Comparison of ENCODE assay signal across 23 mouse cellular contexts in genomic region chr9:20961557-20961956, GRCm38 (mm10). TPM values are rescaled to one million over a fixed set of nuclear protein-coding genes. Genes with fewer than 3 reads are reported as not detected.
DNase-seq lines count a peak whose midpoint lies in the region; ATAC-seq and TF ChIP-seq lines count a peak whose summit lies in the region.
"Had no signal": no experiment of that assay in that cellular context is flagged by ENCODE, and none has a peak within 500 bp of the region (broad histone marks: within the 10 kb centered on the region; RNA-seq: fewer than 3 reads in every experiment).

No protein-coding gene starts in this region.

- peak overlapping the region; percentile 71 for H3K9ac ChIP-seq in MEL (ENCODE audit: control insufficient read depth, low read depth, low read length, poor library complexity, severe bottlenecking)
- no peak overlapping the region for H3K9ac ChIP-seq in liver, embryonic 11.5 days (ENCODE audit: low read depth, low read length)
- H3K9ac ChIP-seq: forebrain, embryonic 12.5 days; hindbrain, embryonic 15.5 days; neural tube, embryonic 12.5 days; stomach, embryonic 15.5 days had no signal

- 46% methylated on average over 9 of the region's 9 CpGs for WGBS in liver, embryonic 11.5 days

- peak; percentile 79 to 89 for ATAC-seq in hematopoietic stem cell, adult 5-6 weeks (replicated peaks in 1 of 2; ENCODE audit: insufficient read depth in 1 of 2, low FRiP score in 2 of 2, low TSS enrichment in 1 of 2, low read depth in 1 of 2, poor library complexity in 2 of 2, severe bottlenecking in 2 of 2)
- ATAC-seq in liver, embryonic 11.5 days (replicated peaks; ENCODE audit: low FRiP score), result no peak

- peaks cover 0 to 14% of the 10 kb centered on the region in 2 experiments; a peak in 2 of 4 replicates for H3K36me3 ChIP-seq in MEL (ENCODE audit: control insufficient read depth in 1 of 2, insufficient read depth in 2 of 2, low read length in 2 of 2)
- no peaks in the 10 kb centered on the region for H3K36me3 ChIP-seq in myocyte (ENCODE audit: control insufficient read depth, insufficient read depth)
- H3K36me3 ChIP-seq in liver, embryonic 11.5 days (ENCODE audit: control insufficient read depth, insufficient read depth, low read length), result no peaks in the 10 kb centered on the region; the same call in 1 of the 2 replicates
- H3K36me3 ChIP-seq: hindbrain, embryonic 15.5 days had no signal

- no peak for TF ChIP-seq RAD21 in MEL (IDR thresholded peaks at IDR 0.05; ENCODE audit: low read depth, low read length)

- H3K27ac ChIP-seq in MEL (ENCODE audit: control insufficient read depth, low read depth, low read length), result peak overlapping the region; percentile 82
- H3K27ac ChIP-seq in liver, embryonic 11.5 days (ENCODE audit: low read depth, low read length), result no peak overlapping the region
- H3K27ac ChIP-seq: forebrain, embryonic 12.5 days; hindbrain, embryonic 15.5 days; neural tube, embryonic 12.5 days; stomach, embryonic 15.5 days had no signal

- H3K79me2 ChIP-seq in MEL (ENCODE audit: control insufficient read depth, insufficient read depth, low read length, poor library complexity), result no peaks in the 10 kb centered on the region
- H3K79me2 ChIP-seq in myocyte (ENCODE audit: control insufficient read depth, insufficient read depth), result no peaks in the 10 kb centered on the region

- H3K9me3 ChIP-seq in MEL (replicated peaks; ENCODE audit: insufficient read depth, low read length), result no peaks in the 10 kb centered on the region
- no peaks in the 10 kb centered on the region for H3K9me3 ChIP-seq in liver, embryonic 11.5 days (ENCODE audit: control insufficient read depth, low read length)
- H3K9me3 ChIP-seq: forebrain, embryonic 12.5 days; hindbrain, embryonic 15.5 days; neural tube, embryonic 12.5 days; stomach, embryonic 15.5 days had no signal

- peaks cover 3 to 24% of the 10 kb centered on the region in 2 experiments for H3K4me1 ChIP-seq in MEL (ENCODE audit: control insufficient read depth in 1 of 2, insufficient read depth in 2 of 2, low read length in 2 of 2)
- peaks cover 13% of the 10 kb centered on the region for H3K4me1 ChIP-seq in liver, embryonic 11.5 days (replicated peaks; ENCODE audit: control insufficient read depth, insufficient read depth, low read length)
- H3K4me1 ChIP-seq: forebrain, embryonic 12.5 days; hindbrain, embryonic 15.5 days; neural tube, embryonic 12.5 days; stomach, embryonic 15.5 days had no signal

- H3ac ChIP-seq in myocyte (ENCODE audit: control insufficient read depth, insufficient read length), result no peak overlapping the region

- no peak for TF ChIP-seq EP300 in MEL (IDR thresholded peaks at IDR 0.05; ENCODE audit: low read depth in 1 of 2, low read length in 2 of 2)

- peak; percentile 86 for DNase-seq in 416B (ENCODE audit: low read depth)
- DNase-seq in MEL (ENCODE audit: low read depth, low spot score), result peak; percentile 91
- no peak for DNase-seq in layer of hippocampus, adult 9-10 months (ENCODE audit: low spot score)
- DNase-seq in lung, postnatal 4 days, result no peak
- no peak for DNase-seq in testis, postnatal 14 days (ENCODE audit: low spot score)
- DNase-seq in liver, embryonic 11.5 days (ENCODE audit: low spot score), result no peak
- DNase-seq: cerebellum, postnatal 10 days; gastrocnemius, postnatal 25 days; heart, postnatal 14 days; kidney, adult 8-10 months; kidney, postnatal 36 days; liver; lung, adult 18-20 months; lung, postnatal 36 days; midbrain, embryonic 14.5 days; right cerebral cortex, postnatal 14 days had no signal

- H3K4me3 ChIP-seq in MEL (ENCODE audit: control insufficient read depth in 1 of 2, insufficient read depth in 1 of 2, low read depth in 2 of 2, low read length in 2 of 2) (peak overlapping the region; percentile 3 to 28; a peak in 1 of 4 replicates), myocyte (no peak overlapping the region)
- no peak overlapping the region for H3K4me3 ChIP-seq in liver, embryonic 11.5 days (ENCODE audit: low read depth, low read length)
- H3K4me3 ChIP-seq: forebrain, embryonic 12.5 days; hindbrain, embryonic 15.5 days; neural tube, embryonic 12.5 days; stomach, embryonic 15.5 days had no signal

- H3K4me2 ChIP-seq in myocyte (ENCODE audit: low read depth), result peak overlapping the region; percentile 7
- H3K4me2 ChIP-seq in liver, embryonic 11.5 days, result no peak overlapping the region
- H3K4me2 ChIP-seq: forebrain, embryonic 12.5 days; heart, embryonic 11.5 days; hindbrain, embryonic 15.5 days; neural tube, embryonic 12.5 days; stomach, embryonic 15.5 days had no signal

- TF ChIP-seq POLR2A in MEL (IDR thresholded peaks at IDR 0.05; ENCODE audit: control insufficient read depth in 1 of 2, insufficient read depth in 1 of 2, low read depth in 1 of 2, low read length in 2 of 2, poor library complexity in 1 of 2), result peak; percentile 66 to 87
- no peak for TF ChIP-seq POLR2A in myocyte (IDR thresholded peaks at IDR 0.05; ENCODE audit: insufficient read length, low read depth)

- H3K27me3 ChIP-seq in MEL (ENCODE audit: control insufficient read depth in 1 of 2, insufficient read depth in 2 of 2, low read length in 2 of 2), result no peaks in the 10 kb centered on the region
- no peaks in the 10 kb centered on the region for H3K27me3 ChIP-seq in myocyte (ENCODE audit: control insufficient read depth, insufficient read depth, insufficient read length)
- no peaks in the 10 kb centered on the region for H3K27me3 ChIP-seq in liver, embryonic 11.5 days (replicated peaks; ENCODE audit: control insufficient read depth, insufficient read depth, low read length)
- H3K27me3 ChIP-seq: hindbrain, embryonic 15.5 days; neural tube, embryonic 12.5 days; stomach, embryonic 15.5 days had no signal

- TF ChIP-seq CTCF in MEL (IDR thresholded peaks at IDR 0.05 in 2 of 3, conservative IDR thresholded peaks at IDR 0.05 in 1 of 3; ENCODE audit: control insufficient read depth in 1 of 3, insufficient read depth in 1 of 3, low read depth in 2 of 3, low read length in 3 of 3, poor library complexity in 1 of 3, severe bottlenecking in 1 of 3), result no peak

TF ChIP-seq in MEL, 35 proteins besides CTCF, POLR2A, EP300 and RAD21:
- TF ChIP-seq NELFE (IDR thresholded peaks at IDR 0.05; ENCODE audit: low read depth, low read length), result no peak
- TF ChIP-seq POLR2AphosphoS5 (IDR thresholded peaks at IDR 0.05; ENCODE audit: borderline replicate concordance, low read depth, low read length), result peak; percentile 87; the same call in 1 of the 2 replicates
- no peak for TF ChIP-seq MXI1 (IDR thresholded peaks at IDR 0.05; ENCODE audit: low read depth, low read length)
- TF ChIP-seq GATA1 (IDR thresholded peaks at IDR 0.05; ENCODE audit: low read depth, low read length), result 0 out of 2 replicates have a peak, but pooled peaks have one; percentile 2
- TF ChIP-seq ETS1 (IDR thresholded peaks at IDR 0.05; ENCODE audit: low read depth, low read length), result no peak
- TF ChIP-seq POLR2AphosphoS2 (IDR thresholded peaks at IDR 0.05; ENCODE audit: low read length), result no peak
- TF ChIP-seq TBP (IDR thresholded peaks at IDR 0.05; ENCODE audit: low read depth, low read length), result peak; percentile 87

TF ChIP-seq in myocyte, 11 proteins besides CTCF, POLR2A, EP300 and RAD21:
- TF ChIP-seq USF1 (IDR thresholded peaks at IDR 0.05; ENCODE audit: low read depth), result no peak
- TF ChIP-seq E2F4 (IDR thresholded peaks at IDR 0.05; ENCODE audit: insufficient read depth), result no peak
- TF ChIP-seq MYOD1 (IDR thresholded peaks at IDR 0.05; ENCODE audit: control insufficient read depth in 1 of 3, insufficient read length in 2 of 3, low read depth in 2 of 3), result no peak
- no peak for TF ChIP-seq REST (IDR thresholded peaks at IDR 0.05; ENCODE audit: insufficient read depth, insufficient read length)
- TF ChIP-seq POLR2AphosphoS2 (IDR thresholded peaks at IDR 0.05; ENCODE audit: insufficient read length, low read depth), result no peak
- no peak for TF ChIP-seq SRF (IDR thresholded peaks at IDR 0.05; ENCODE audit: control insufficient read depth, insufficient read length, low read depth)
- no peak for TF ChIP-seq TCF3 (IDR thresholded peaks at IDR 0.05; ENCODE audit: insufficient read length, low read depth)
- TF ChIP-seq MAX (IDR thresholded peaks at IDR 0.05; ENCODE audit: low read depth), result no peak
- TF ChIP-seq MYOG (IDR thresholded peaks at IDR 0.05; ENCODE audit: control insufficient read depth in 1 of 3, insufficient read depth in 1 of 3, insufficient read length in 2 of 3, low read depth in 2 of 3), result no peak
- no peak for TF ChIP-seq TCF12 (IDR thresholded peaks at IDR 0.05; ENCODE audit: insufficient read depth, poor library complexity, severe bottlenecking)
- TF ChIP-seq CEBPB (IDR thresholded peaks at IDR 0.05; ENCODE audit: insufficient read depth, poor library complexity, severe bottlenecking), result no peak
TF ChIP-seq in myocyte: peak in this region for 0.

RNA-seq across cellular contexts. Expression of gene Dnmt1, which starts 1.9 kb away (rescaled TPM):
- total RNA-seq in MEL (2012; rRNA removed), result 412 and 448 TPM in 2 replicates
- polyA plus RNA-seq in MEL (2012; ENCODE audit: insufficient read depth in 1 of 2, insufficient read length in 2 of 2, low read depth in 1 of 2, low replicate concordance in 2 of 2, missing spikeins in 1 of 2) (1,000 to 10,000 TPM in 1 of 2 experiments, 100 to 1,000 TPM in 1; 681 to 1,953 TPM), myocyte (2012; fragmentation: generic; extraction: Trizol) (22.1 TPM)
- total RNA-seq in hematopoietic stem cell, adult 5-6 weeks (2017), result 198 and 242 TPM in 2 replicates
- polyA plus RNA-seq in liver, embryonic 11.5 days (2014; fragmentation: Nextera tagmentation; extraction: Ambion mirVana), result 85.1 and 87.5 TPM in 2 replicates

RNA-seq across cellular contexts. Expression of gene S1pr2, which starts 15.0 kb away (rescaled TPM):
- total RNA-seq in MEL (2012; rRNA removed), result 6.4 and 6.6 TPM in 2 replicates
- polyA plus RNA-seq in MEL (2012; ENCODE audit: insufficient read depth in 1 of 2, insufficient read length in 2 of 2, low read depth in 1 of 2, low replicate concordance in 2 of 2, missing spikeins in 1 of 2), result 10 to 100 TPM in 1 of 2 experiments, not detected in 1; 27.4 TPM
- total RNA-seq in hematopoietic stem cell, adult 5-6 weeks (2017), result 1.9 and 2.2 TPM in 2 replicates
- polyA plus RNA-seq in myocyte (2012; fragmentation: generic; extraction: Trizol), result 5.5 TPM
- polyA plus RNA-seq in liver, embryonic 11.5 days (2014; fragmentation: Nextera tagmentation; extraction: Ambion mirVana), result 15.2 and 16.8 TPM in 2 replicates

RNA-seq across cellular contexts. Expression of gene Mrpl4, which starts 41.0 kb away (rescaled TPM):
- total RNA-seq in MEL (2012; rRNA removed), result 280 and 282 TPM in 2 replicates
- polyA plus RNA-seq in MEL (2012; ENCODE audit: insufficient read depth in 1 of 2, insufficient read length in 2 of 2, low read depth in 1 of 2, low replicate concordance in 2 of 2, missing spikeins in 1 of 2) (100 to 1,000 TPM in 1 of 2 experiments, not detected in 1; 474 TPM), myocyte (2012; fragmentation: generic; extraction: Trizol) (110 TPM)
- 26.6 and 35.2 TPM in 2 replicates for total RNA-seq in hematopoietic stem cell, adult 5-6 weeks (2017)
- 138 and 145 TPM in 2 replicates for polyA plus RNA-seq in liver, embryonic 11.5 days (2014; fragmentation: Nextera tagmentation; extraction: Ambion mirVana)

RNA-seq across cellular contexts. Expression of gene Icam1, which starts 54.2 kb away (rescaled TPM):
- total RNA-seq in MEL (2012; rRNA removed), result 24.4 and 26.0 TPM in 2 replicates
- polyA plus RNA-seq in MEL (2012; ENCODE audit: insufficient read depth in 1 of 2, insufficient read length in 2 of 2, low read depth in 1 of 2, low replicate concordance in 2 of 2, missing spikeins in 1 of 2), result 10 to 100 TPM in 1 of 2 experiments, not detected in 1; 31.0 TPM
- total RNA-seq in hematopoietic stem cell, adult 5-6 weeks (2017), result 36.2 and 44.7 TPM in 2 replicates
- 0.06 TPM for polyA plus RNA-seq in myocyte (2012; fragmentation: generic; extraction: Trizol)
- polyA plus RNA-seq in liver, embryonic 11.5 days (2014; fragmentation: Nextera tagmentation; extraction: Ambion mirVana), result 12.2 and 13.0 TPM in 2 replicates

Comparison
In these comparisons a context has a peak if more than half of its experiments do, and no peak if none do; other contexts are left out.
1. DNase-seq: peak in 416B (single experiment) and MEL (single experiment); none in layer of hippocampus, adult 9-10 months (single experiment), lung, postnatal 4 days (0 of 2), testis, postnatal 14 days (single experiment) and liver, embryonic 11.5 days (single experiment).
2. H3K4me3 ChIP-seq: peak in MEL (2 of 2); none in myocyte (single experiment) and liver, embryonic 11.5 days (single experiment).